Mouse (Mus musculus): ENCODE data around the gene Kif26b.

- TF ChIP-seq POLR2A (IDR thresholded peaks at IDR 0.05; ENCODE audit: low read depth, low read length) (no peak), CTCF (IDR thresholded peaks at IDR 0.05; ENCODE audit: extremely low read depth, insufficient read length, insufficient replicate concordance, low read depth, low read length) (no peak)
Observed at GRCm38 (mm10) chr1:178848380-178849106, 319.6 kb downstream of the Kif26b start.
